Mouse (Mus musculus): ENCODE measurements around the gene Slc39a13.
"Not testable (repeated sequence)": the region's sequence is repeated elsewhere in the genome, so short reads cannot be mapped to it uniquely, and the experiment has no call there.

Slc39a13 gene

DNA sequence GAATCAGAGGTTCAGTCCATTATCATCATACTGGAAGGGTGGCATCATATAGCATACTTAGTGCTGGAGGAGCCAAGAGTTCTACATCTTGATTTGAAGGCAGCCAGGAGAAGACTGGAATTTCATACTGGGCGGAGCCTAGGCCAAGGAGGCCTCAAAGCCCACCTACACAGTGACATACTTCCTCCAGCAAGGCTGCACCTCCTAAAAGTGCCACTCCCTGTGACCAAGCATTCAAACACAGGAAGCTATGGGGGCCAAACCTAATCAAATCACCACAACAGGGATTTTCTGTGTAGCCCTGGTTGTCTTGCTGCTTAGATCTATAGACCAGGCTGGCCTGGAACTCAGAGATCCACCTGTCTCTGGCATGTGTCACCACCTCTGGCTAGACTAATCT lies 46.3 kb downstream of the Slc39a13 start:
- no peak for DNase-seq

DNA sequence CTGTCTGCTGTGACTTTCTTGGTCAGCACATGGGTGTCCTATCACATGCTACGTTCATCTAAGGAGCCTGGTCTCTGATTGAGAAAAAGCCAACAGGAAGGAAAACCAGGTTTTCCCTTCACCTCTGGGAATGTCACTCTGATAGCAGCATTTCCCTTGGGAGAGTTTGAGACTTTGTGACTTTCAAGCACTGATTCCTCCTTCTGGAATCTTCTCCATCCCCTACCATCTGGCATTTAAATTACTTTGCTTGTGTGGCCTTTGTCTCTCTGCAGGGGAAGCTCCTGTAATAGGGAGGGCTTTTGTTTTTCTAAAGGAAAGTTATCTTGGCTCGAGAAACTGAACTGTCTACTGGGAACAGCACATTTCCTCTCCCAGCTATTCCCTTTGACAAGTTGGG lies 47.1 kb downstream of the Slc39a13 start:
- no peak for DNase-seq

DNA sequence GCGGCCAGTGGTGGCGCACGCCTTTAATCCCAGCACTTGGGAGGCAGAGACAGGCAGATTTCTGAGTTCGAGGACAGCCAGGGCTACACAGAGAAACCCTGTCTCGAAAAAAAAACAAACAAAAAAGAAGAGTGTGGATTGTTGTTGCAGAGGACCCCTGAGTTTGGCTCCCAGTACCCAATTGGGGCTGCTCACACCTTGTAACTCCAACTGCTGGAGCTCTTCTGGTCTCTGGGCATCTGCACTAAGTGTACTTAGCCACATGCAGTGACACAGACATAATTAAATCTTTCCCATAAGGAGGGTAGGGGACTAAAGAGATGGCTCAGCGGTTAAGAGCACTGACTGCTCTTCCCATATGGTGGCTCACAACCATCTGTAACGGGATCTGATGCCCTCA lies 48.0 kb downstream of the Slc39a13 start:
- DNase-seq = not testable (repeated sequence)

DNA sequence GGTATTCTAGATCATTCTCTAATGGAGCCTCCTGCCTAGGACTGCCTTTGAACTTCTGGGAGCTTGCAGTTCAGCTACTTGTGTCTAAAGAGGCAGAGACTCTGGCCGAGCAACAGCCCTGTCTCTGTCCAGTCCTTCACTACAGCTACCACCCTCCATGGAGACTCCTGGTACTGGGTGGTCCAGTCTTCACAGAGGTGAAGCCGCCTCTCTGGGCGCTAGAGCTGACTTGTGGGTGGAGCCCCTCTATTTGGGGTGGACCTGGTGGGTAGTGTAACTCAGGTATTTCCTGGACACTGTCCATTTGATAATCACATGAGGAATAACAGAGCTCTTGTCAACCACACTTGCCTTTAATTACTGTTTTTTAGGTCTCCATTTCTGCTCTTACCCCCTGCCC lies 50.3 kb downstream of the Slc39a13 start:
- DNase-seq = no peak

DNA sequence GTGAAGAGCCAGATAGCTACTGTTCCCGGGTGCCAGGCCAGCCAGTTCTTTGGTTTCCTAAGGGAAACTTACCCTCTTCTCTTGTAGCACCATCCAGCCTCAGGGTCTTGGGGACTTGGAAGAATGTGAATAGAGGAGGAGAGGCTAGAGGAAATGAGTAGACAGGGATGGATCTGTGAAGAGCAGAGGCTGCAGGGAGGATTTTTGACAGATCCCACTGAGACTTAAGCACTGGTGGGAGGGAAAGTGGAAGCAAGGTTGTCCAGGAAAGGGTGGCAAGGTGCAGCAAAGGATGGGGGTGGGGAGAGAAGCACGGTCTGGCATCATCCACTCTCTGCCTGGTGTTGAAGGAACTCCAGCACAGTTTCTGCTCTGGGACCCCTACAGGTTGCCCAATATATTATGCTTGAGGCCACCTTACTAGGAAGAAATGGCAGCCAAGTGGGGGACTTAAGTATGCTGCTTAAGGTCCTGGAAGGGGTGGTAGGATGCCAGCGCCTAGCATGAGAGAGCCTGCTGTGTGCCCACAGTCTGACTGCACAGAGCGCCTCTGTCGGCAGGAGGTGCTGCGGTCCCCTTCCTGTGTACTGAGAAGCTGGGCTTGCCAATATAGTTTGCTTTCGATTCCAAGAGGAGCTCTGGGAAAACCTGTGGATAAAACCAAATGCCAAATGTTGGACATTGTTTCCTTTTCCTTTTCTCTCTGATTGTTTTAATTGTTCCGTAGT lies 52.0 kb downstream of the Slc39a13 start:
- DNase-seq = no peak

DNA sequence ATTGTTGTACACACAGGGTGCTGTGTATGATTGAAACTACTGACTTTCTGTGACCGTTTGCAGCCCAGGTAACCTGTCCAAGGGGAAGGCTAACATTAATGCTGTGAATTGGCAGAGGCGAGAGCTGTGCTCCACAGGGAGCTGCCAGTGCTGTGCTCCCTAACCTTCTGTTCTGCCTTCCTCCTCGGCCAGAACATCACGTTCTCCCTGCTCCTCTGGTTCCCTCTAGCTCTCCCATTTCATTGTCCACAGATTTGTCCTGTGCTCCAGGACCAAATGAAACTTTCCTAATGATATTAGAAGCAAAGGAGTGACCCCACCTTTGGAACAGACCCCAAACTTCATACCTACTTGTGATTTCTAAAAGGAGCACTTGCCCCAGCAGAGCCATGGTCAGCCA lies 54.8 kb downstream of the Slc39a13 start:
- no peak for DNase-seq

DNA sequence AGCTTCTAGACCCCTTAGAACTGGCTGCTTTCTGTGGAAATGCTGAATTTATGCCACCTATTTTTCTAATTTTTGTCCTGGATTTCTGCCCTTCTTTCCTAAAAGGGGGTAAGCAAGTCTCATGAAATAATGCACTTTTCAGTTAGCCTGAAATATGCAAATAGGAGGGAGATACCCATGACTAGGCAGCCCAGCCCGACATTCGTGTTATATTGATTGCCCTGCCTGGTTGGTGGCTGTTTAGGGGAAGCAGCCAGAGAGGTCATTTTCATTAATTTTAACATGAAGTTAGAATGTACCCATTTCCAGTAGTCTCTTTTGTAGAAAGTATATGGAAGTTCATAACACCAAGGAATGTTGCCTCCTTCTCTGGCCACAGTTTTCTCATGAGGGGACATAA lies 56.3 kb downstream of the Slc39a13 start:
- peak; percentile 9 to 25 for DNase-seq
